Mouse (Mus musculus) layer of hippocampus, adult 2 months (tissue): Measurements from ENCODE around the gene Endou. TPM values are rescaled to one million over a fixed set of nuclear protein-coding genes. Genes with fewer than 3 reads are reported as not detected.

Experiments used
- DNase-seq, 2 experiments: peaks; one replicate each; pipeline ENCODE4 v3.0.0; 2022; ENCODE audit warnings: low spot score in 2 of 2
- H3K27ac ChIP-seq: fragments of 200-600 bp; 2 replicates; pipeline ENCODE4 v1.8.1; 2022
- H3K4me3 ChIP-seq: fragments of 200-600 bp; 2 replicates; pipeline ENCODE4 v1.8.1; 2022; ENCODE audit warnings: mild to moderate bottlenecking
- CTCF ChIP-seq: fragments of 200-600 bp; conservative IDR thresholded peaks from 2 replicates; pipeline ENCODE4 v1.8.1; 2022; ENCODE audit warnings: antibody characterized with exemption, mild to moderate bottlenecking, moderate library complexity
- total RNA-seq, 2 experiments: library from RNA; stranded (reverse); gene quantifications; 2 replicates each; pipeline ENCODE4 v1.2.3; 2021

Gene Endou
- total RNA-seq, 2 experiments from 2014 or later: 0.59 to 0.96 TPM

- no peak overlapping the region for H3K27ac ChIP-seq
- no peak for DNase-seq
- TF ChIP-seq CTCF: no peak
These were observed 65.2 kb downstream of the Endou start for GRCm38 (mm10) chr15:97665770-97666456.

DNA sequence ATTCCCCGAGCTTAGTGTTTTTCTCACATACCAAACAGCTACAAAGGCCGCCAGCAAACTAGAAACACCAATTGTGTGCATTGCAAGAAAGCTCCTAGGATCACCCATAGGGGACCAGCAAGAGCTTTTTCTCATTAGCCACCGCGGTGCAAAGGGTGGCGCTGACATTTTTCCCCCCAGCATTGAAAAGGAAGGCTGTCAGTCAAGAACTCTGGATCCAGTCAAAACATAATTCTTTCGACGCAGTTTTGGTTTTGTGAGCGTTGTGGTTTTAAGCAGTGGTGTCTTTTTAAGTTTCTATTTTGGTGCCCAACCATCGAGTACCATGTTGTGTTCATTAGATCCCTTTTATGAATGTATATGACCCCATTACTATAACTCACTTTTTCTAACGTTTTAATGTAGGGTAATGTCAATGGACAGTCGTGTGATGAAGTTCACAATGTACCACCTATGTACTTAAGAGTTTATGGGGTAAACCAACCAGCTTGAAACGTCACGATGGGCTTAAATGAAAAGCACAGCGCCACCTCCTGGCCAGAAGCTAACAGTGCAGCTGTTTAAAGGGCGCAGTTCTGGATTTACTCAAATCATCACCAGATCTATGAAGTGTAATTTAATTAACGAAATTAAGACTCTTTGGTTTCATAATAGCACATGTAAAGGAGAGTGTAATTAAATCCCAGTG, 66.0 kb downstream of the Endou start:
- no peak overlapping the region for H3K4me3 ChIP-seq
- no peak for DNase-seq

More at GRCm38 (mm10) chr15:97665770-97666456, 65.2 kb downstream of the Endou start:
- H3K4me3 ChIP-seq: no peak overlapping the region

DNA sequence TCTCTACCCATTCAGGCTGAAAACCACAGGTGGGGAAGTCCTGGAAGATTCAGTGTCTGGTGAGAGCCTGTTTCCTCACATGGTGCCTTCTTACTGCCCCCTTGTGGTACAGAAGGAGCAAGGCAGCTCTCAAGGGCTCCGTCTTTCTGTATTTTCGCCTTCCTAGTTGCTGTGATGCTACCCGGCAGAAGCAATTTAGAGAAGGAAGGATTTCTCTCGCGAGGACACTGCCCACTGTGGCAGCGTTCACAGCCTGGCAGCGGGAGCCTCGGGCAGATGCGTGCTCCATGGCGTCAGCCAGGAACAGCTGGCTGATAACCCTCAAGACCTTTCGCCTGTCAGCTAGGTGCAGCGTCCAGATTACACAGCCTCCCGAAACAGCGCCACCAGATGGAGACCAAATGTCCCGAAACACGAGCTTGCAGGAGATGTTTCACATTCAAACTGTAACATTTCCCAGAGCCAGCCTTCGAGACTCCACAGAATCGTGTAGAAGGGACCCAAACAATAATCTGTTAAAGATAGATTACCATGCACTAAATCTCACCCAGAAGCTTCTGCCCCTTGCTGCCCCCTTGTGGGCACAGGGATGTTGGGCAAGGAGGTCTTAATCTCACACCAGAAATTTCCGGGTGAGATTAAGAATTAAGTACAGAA, 67.3 kb downstream of the Endou start:
- DNase-seq: peak; percentile 70 to 72
- Histone ChIP-seq H3K27ac (peak overlapping the region; percentile 88), H3K4me3 (peak overlapping the region; percentile 61)
- peak; percentile 72 for TF ChIP-seq CTCF

More for the DNA sequence above, 66.0 kb downstream of the Endou start:
- peak; percentile 87 for TF ChIP-seq CTCF
- no peak overlapping the region for H3K27ac ChIP-seq

Other genes with a start within 250 kb of the Endou start
- 10 to 100 TPM; 25.6 to 25.9 TPM for gene Rpap3, start 25.5 kb downstream of the Endou start, total RNA-seq
- 10 to 100 TPM; 45.5 to 46.8 TPM for gene Rapgef3, start 36.6 kb upstream of the Endou start, total RNA-seq
- gene Slc48a1, start 47.2 kb upstream of the Endou start, total RNA-seq: 100 to 1,000 TPM; 133 to 135 TPM
- 10 to 100 TPM; 23.8 to 28.5 TPM for gene Hdac7, start 113.2 kb upstream of the Endou start, total RNA-seq
- gene Vdr, start 179.3 kb upstream of the Endou start, total RNA-seq: under 1 TPM in 1 of 2 experiments, not detected in 1; 0.10 TPM
- 10 to 100 TPM; 32.8 to 34.1 TPM for gene Tmem106c, start 232.9 kb upstream of the Endou start, total RNA-seq